Mouse (Mus musculus) MEL (cell line): ENCODE results near the gene Gm14137. TPM values are rescaled to one million over a fixed set of nuclear protein-coding genes. Genes with fewer than 3 reads are reported as not detected.

Experiments
- DNase-seq: peaks from one replicate; pipeline ENCODE4 v3.0.0; 2011; ENCODE audit warnings: low read depth, low spot score
- H3K27ac ChIP-seq: 2 replicates; pipeline ENCODE4 v1.5.1; 2012; ENCODE audit warnings: low read depth, mild to moderate bottlenecking, control low read depth, low read length, moderate library complexity; ENCODE audit not compliant: control insufficient read depth
- H3K27me3 ChIP-seq, 2 experiments: fragments of 150-350 bp in 1 of 2; sonication (generic) in 1 of 2; 2 replicates each; pipeline ENCODE4 v1.6.1; 2012; ENCODE audit warnings: low read length in 2 of 2, mild to moderate bottlenecking in 2 of 2, improper control_type of control experiment in 1 of 2, moderate library complexity in 1 of 2; ENCODE audit not compliant: insufficient read depth in 2 of 2, control insufficient read depth in 1 of 2
- H3K36me3 ChIP-seq, 2 experiments: 2 replicates each; pipeline ENCODE4 v1.6.1; 2012 to 2014; ENCODE audit warnings: low read length in 2 of 2, improper control_type of control experiment in 1 of 2, inconsistent platforms in 1 of 2, mild to moderate bottlenecking in 1 of 2; ENCODE audit not compliant: insufficient read depth in 2 of 2, control insufficient read depth in 1 of 2
- H3K4me1 ChIP-seq, 2 experiments: fragments of 150-350 bp in 1 of 2; sonication (generic) in 1 of 2; 2 replicates each; pipeline ENCODE4 v1.6.1; 2012; ENCODE audit warnings: low read length in 2 of 2, improper control_type of control experiment in 1 of 2, mild to moderate bottlenecking in 1 of 2; ENCODE audit not compliant: insufficient read depth in 2 of 2, control insufficient read depth in 1 of 2
- H3K4me3 ChIP-seq, 2 experiments: fragments of 150-350 bp in 1 of 2; sonication (generic) in 1 of 2; 2 replicates each; pipeline ENCODE4 v1.5.1; 2012; ENCODE audit warnings: low read depth in 2 of 2, low read length in 2 of 2, mild to moderate bottlenecking in 2 of 2, moderate library complexity in 2 of 2, control low read depth in 1 of 2, improper control_type of control experiment in 1 of 2; ENCODE audit not compliant: control insufficient read depth in 1 of 2, insufficient read depth in 1 of 2
- H3K79me2 ChIP-seq: 2 replicates; pipeline ENCODE4 v1.6.1; 2012; ENCODE audit warnings: mild to moderate bottlenecking, low read length, moderate library complexity; ENCODE audit not compliant: control insufficient read depth, poor library complexity, insufficient read depth
- H3K9ac ChIP-seq: 2 replicates; pipeline ENCODE4 v1.6.1; 2012; ENCODE audit warnings: low read depth, mild to moderate bottlenecking, control low read depth, low read length, moderate library complexity; ENCODE audit not compliant: control insufficient read depth, poor library complexity, severe bottlenecking
- H3K9me3 ChIP-seq: fragments of 150-350 bp; sonication (generic); replicated peaks from 2 replicates; pipeline ENCODE4 v1.6.1; 2012; ENCODE audit warnings: mild to moderate bottlenecking, low read length, improper control_type of control experiment, moderate library complexity; ENCODE audit not compliant: insufficient read depth
- BHLHE40 ChIP-seq: IDR thresholded peaks from 2 replicates; pipeline ENCODE4 v1.6.1; 2012; ENCODE audit warnings: low read depth, mild to moderate bottlenecking, inconsistent platforms, low read length, improper control_type of control experiment, borderline replicate concordance
- CHD1 ChIP-seq: IDR thresholded peaks from 2 replicates; pipeline ENCODE4 v1.6.1; 2012; ENCODE audit warnings: low read depth, mild to moderate bottlenecking, inconsistent platforms, low read length, improper control_type of control experiment
- CHD2 ChIP-seq: IDR thresholded peaks from 2 replicates; pipeline ENCODE4 v1.6.1; 2011; ENCODE audit warnings: low read length, improper control_type of control experiment
- CTCF ChIP-seq, 3 experiments: IDR thresholded peaks in 2 of 3; conservative IDR thresholded peaks in 1 of 3; 2 replicates each; pipeline ENCODE4 v1.5.1; 2011 to 2012; ENCODE audit warnings: low read length in 3 of 3, low read depth in 2 of 3, mild to moderate bottlenecking in 2 of 3, improper control_type of control experiment in 1 of 3, inconsistent platforms in 1 of 3, mixed read lengths in 1 of 3, moderate library complexity in 1 of 3; ENCODE audit not compliant: control insufficient read depth in 1 of 3, insufficient read depth in 1 of 3, poor library complexity in 1 of 3, severe bottlenecking in 1 of 3
- E2F4 ChIP-seq: IDR thresholded peaks from 2 replicates; pipeline ENCODE4 v1.6.1; 2011; ENCODE audit warnings: low read depth, low read length, improper control_type of control experiment, borderline replicate concordance
- ELF1 ChIP-seq: IDR thresholded peaks from 2 replicates; pipeline ENCODE4 v1.6.1; 2014; ENCODE audit warnings: low read depth, mild to moderate bottlenecking, inconsistent platforms, low read length, improper control_type of control experiment, moderate library complexity
- EP300 ChIP-seq, 2 experiments: IDR thresholded peaks; 2 replicates each; pipeline ENCODE4 v1.6.1; 2011; ENCODE audit warnings: improper control_type of control experiment in 2 of 2, low read length in 2 of 2, low read depth in 1 of 2, mild to moderate bottlenecking in 1 of 2
- ETS1 ChIP-seq: IDR thresholded peaks from 2 replicates; pipeline ENCODE4 v1.6.1; 2012; ENCODE audit warnings: low read depth, mild to moderate bottlenecking, inconsistent platforms, low read length, improper control_type of control experiment, moderate library complexity
- GABPA ChIP-seq: IDR thresholded peaks from 2 replicates; pipeline ENCODE4 v1.6.1; 2012; ENCODE audit warnings: low read depth, mild to moderate bottlenecking, inconsistent platforms, low read length, improper control_type of control experiment, moderate library complexity
- GATA1 ChIP-seq: IDR thresholded peaks from 2 replicates; pipeline ENCODE4 v1.6.1; 2011; ENCODE audit warnings: low read depth, low read length, improper control_type of control experiment
- MAFK ChIP-seq: IDR thresholded peaks from 2 replicates; pipeline ENCODE4 v1.6.1; 2011; ENCODE audit warnings: low read depth, mild to moderate bottlenecking, low read length, improper control_type of control experiment, borderline replicate concordance
- MAZ ChIP-seq: IDR thresholded peaks from 2 replicates; pipeline ENCODE4 v1.6.1; 2012; ENCODE audit warnings: low read depth, mild to moderate bottlenecking, inconsistent platforms, low read length, improper control_type of control experiment
- MEF2A ChIP-seq: IDR thresholded peaks from 2 replicates; pipeline ENCODE4 v1.6.1; 2014; ENCODE audit warnings: low read depth, mild to moderate bottlenecking, inconsistent platforms, low read length, improper control_type of control experiment; ENCODE audit not compliant: poor library complexity, insufficient replicate concordance, severe bottlenecking; ENCODE audit errors: extremely low read depth
- MYB ChIP-seq: IDR thresholded peaks from 2 replicates; pipeline ENCODE4 v1.6.1; 2011; ENCODE audit warnings: mild to moderate bottlenecking, low read depth, low read length, improper control_type of control experiment
- MYC ChIP-seq: IDR thresholded peaks from 2 replicates; pipeline ENCODE4 v1.6.1; 2011; ENCODE audit warnings: low read depth, mild to moderate bottlenecking, low read length, improper control_type of control experiment, moderate library complexity
- POLR2A ChIP-seq, 2 experiments: IDR thresholded peaks; 2 replicates each; pipeline ENCODE4 v1.6.1; 2011 to 2012; ENCODE audit warnings: low read length in 2 of 2, mild to moderate bottlenecking in 2 of 2, control low read depth in 1 of 2, improper control_type of control experiment in 1 of 2, low read depth in 1 of 2, moderate library complexity in 1 of 2; ENCODE audit not compliant: control insufficient read depth in 1 of 2, insufficient read depth in 1 of 2, poor library complexity in 1 of 2
- RAD21 ChIP-seq: IDR thresholded peaks from 2 replicates; pipeline ENCODE4 v1.6.1; 2011; ENCODE audit warnings: mild to moderate bottlenecking, low read depth, low read length, improper control_type of control experiment
- TBP ChIP-seq: IDR thresholded peaks from 2 replicates; pipeline ENCODE4 v1.8.0; 2011; ENCODE audit warnings: low read depth, low read length, improper control_type of control experiment
- TCF12 ChIP-seq: IDR thresholded peaks from 2 replicates; pipeline ENCODE4 v1.6.1; 2014; ENCODE audit warnings: low read depth, mild to moderate bottlenecking, inconsistent platforms, low read length, improper control_type of control experiment, moderate library complexity
- USF1 ChIP-seq: IDR thresholded peaks from 2 replicates; pipeline ENCODE4 v1.6.1; 2014; ENCODE audit warnings: low read depth, mild to moderate bottlenecking, inconsistent platforms, low read length, improper control_type of control experiment, moderate library complexity
- USF2 ChIP-seq, 2 experiments: IDR thresholded peaks; 2 replicates each; pipeline ENCODE4 v1.6.1; 2011 to 2012; ENCODE audit warnings: improper control_type of control experiment in 2 of 2, low read length in 2 of 2, borderline replicate concordance in 1 of 2, inconsistent platforms in 1 of 2, low read depth in 1 of 2, mild to moderate bottlenecking in 1 of 2; ENCODE audit not compliant: insufficient read depth in 1 of 2
- ZKSCAN1 ChIP-seq: IDR thresholded peaks from 2 replicates; pipeline ENCODE4 v1.6.1; 2012; ENCODE audit warnings: low read depth, mild to moderate bottlenecking, inconsistent platforms, low read length, improper control_type of control experiment, moderate library complexity
- ZMIZ1 ChIP-seq: IDR thresholded peaks from 2 replicates; pipeline ENCODE4 v1.6.1; 2012; ENCODE audit warnings: low read depth, mild to moderate bottlenecking, inconsistent platforms, low read length, improper control_type of control experiment, moderate library complexity
- ZNF384 ChIP-seq: IDR thresholded peaks from 2 replicates; pipeline ENCODE4 v1.6.1; 2012; ENCODE audit warnings: low read depth, mild to moderate bottlenecking, inconsistent platforms, low read length, improper control_type of control experiment
- polyA plus RNA-seq, 2 experiments: library from polyadenylated mRNA; stranded (reverse) in 1 of 2; unstranded in 1 of 2; fragments of >175 nt in 1 of 2; fragments of >200 nt in 1 of 2; gene quantifications; 2 replicates each; pipeline versions ENCODE4 v1.2.1 to v1.2.4; 2012; ENCODE audit warnings: low replicate concordance in 2 of 2, low read depth in 1 of 2; ENCODE audit not compliant: insufficient read length in 2 of 2, insufficient read depth in 1 of 2, missing spikeins in 1 of 2
- total RNA-seq: library from RNA; depleted of rRNA; stranded (reverse); fragments of 300-350 nt; gene quantifications from 2 replicates; pipeline ENCODE4 v1.2.3, GENCODE M21; 2012

Gene Gm14137
- total and polyA plus RNA-seq, 3 experiments = 0.71 TPM; not detected in 2

DNA sequence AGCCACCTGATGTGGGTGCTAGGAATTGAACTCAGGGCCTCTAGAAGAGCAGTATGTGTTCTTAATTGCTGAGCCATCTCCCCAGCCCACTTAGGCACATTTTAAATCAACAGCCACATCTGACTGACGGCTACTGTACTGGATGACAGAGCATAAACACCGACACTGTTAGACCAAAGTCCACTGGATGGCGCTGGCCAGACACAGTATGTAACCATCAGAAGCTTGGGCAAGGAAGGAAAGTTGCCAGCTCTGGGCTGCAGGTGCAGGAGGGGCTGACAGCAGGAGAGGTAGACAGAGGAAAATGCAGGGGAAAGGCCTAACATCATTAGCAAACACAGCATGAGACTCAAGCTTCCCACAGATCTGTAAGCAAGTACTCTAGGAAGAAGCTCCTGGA, 2.5 kb downstream of the Gm14137 start:
- no peak overlapping the region for H3K9ac ChIP-seq
- H3K27ac ChIP-seq = no peak overlapping the region
- H3K9me3 ChIP-seq = no peaks in the 10 kb centered on the region
- H3K4me3 ChIP-seq = no peak overlapping the region
- H3K36me3 ChIP-seq = peaks cover 0 to 11% of the 10 kb centered on the region in 2 experiments; a peak in 2 of 4 replicates
- DNase-seq = no peak
- no peaks in the 10 kb centered on the region for H3K79me2 ChIP-seq
- H3K4me1 ChIP-seq = peaks cover 4 to 22% of the 10 kb centered on the region in 2 experiments; a peak in 3 of 4 replicates
- TF ChIP-seq ELF1 (no peak), E2F4 (no peak), GABPA (no peak), ZKSCAN1 (no peak), CTCF (IDR thresholded peaks at IDR 0.05 in 2 of 3, conservative IDR thresholded peaks at IDR 0.05 in 1 of 3; ENCODE audit: control insufficient read depth in 1 of 3, insufficient read depth in 1 of 3, low read depth in 2 of 3, low read length in 3 of 3, poor library complexity in 1 of 3, severe bottlenecking in 1 of 3) (no peak), MEF2A (no peak), CHD2 (no peak), TCF12 (no peak), ZNF384 (no peak), EP300 (IDR thresholded peaks at IDR 0.05; ENCODE audit: low read depth in 1 of 2, low read length in 2 of 2) (no peak), MAZ (no peak), TBP (no peak), ZMIZ1 (no peak), MYB (no peak), MYC (no peak), ETS1 (no peak), BHLHE40 (no peak), POLR2A (IDR thresholded peaks at IDR 0.05; ENCODE audit: control insufficient read depth in 1 of 2, insufficient read depth in 1 of 2, low read depth in 1 of 2, low read length in 2 of 2, poor library complexity in 1 of 2) (no peak), USF1 (no peak)
- no peaks in the 10 kb centered on the region for H3K27me3 ChIP-seq

DNA sequence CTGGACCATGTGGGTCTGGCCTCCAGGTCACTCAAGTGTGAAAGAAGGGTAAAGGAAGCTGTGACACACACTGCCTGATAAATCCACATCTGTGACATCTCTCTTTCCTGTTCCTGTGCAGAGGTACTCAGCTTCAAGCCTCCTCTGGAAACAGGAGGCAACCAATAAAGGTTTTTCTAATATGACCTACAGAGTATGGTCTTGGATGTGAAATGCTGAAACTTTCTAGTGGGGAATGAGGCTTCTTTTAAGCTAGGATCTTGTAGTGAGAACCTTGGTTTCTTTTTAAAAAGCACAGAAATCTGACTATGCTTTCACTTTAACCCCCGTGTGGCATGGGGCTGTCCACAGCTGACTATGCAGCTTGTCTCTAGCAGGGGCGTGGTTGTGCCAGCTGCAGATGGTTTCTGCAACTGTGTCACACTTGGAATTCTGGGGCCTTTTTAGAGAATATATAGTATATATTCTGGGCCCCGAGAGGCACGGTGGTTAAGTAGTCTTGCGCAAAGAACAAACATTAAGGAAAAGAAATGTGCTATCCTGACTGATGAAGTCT, 3.2 kb downstream of the Gm14137 start:
- Histone ChIP-seq H3K4me3 (no peak overlapping the region), H3K9ac (no peak overlapping the region)
- TF ChIP-seq MAZ (no peak), RAD21 (no peak), ETS1 (no peak), ZKSCAN1 (no peak), TBP (no peak), CHD1 (no peak), MAFK (no peak), GATA1 (no peak), USF2 (IDR thresholded peaks at IDR 0.05; ENCODE audit: borderline replicate concordance in 1 of 2, insufficient read depth in 1 of 2, low read depth in 1 of 2, low read length in 2 of 2) (no peak), POLR2A (IDR thresholded peaks at IDR 0.05; ENCODE audit: control insufficient read depth in 1 of 2, insufficient read depth in 1 of 2, low read depth in 1 of 2, low read length in 2 of 2, poor library complexity in 1 of 2) (no peak)
- TF ChIP-seq, all 39 proteins: peak for 0
- no peaks in the 10 kb centered on the region for H3K79me2 ChIP-seq
- H3K9me3 ChIP-seq = no peaks in the 10 kb centered on the region
- peaks cover 0 to 8% of the 10 kb centered on the region in 2 experiments; a peak in 2 of 4 replicates for H3K36me3 ChIP-seq
- no peaks in the 10 kb centered on the region for H3K27me3 ChIP-seq
- no peak overlapping the region for H3K27ac ChIP-seq
- no peak for DNase-seq
- H3K4me1 ChIP-seq = peaks cover 4 to 16% of the 10 kb centered on the region in 2 experiments; a peak in 3 of 4 replicates
